Mouse (Mus musculus): Measurements from ENCODE around the gene Bbs9.

Bbs9 gene

DNA sequence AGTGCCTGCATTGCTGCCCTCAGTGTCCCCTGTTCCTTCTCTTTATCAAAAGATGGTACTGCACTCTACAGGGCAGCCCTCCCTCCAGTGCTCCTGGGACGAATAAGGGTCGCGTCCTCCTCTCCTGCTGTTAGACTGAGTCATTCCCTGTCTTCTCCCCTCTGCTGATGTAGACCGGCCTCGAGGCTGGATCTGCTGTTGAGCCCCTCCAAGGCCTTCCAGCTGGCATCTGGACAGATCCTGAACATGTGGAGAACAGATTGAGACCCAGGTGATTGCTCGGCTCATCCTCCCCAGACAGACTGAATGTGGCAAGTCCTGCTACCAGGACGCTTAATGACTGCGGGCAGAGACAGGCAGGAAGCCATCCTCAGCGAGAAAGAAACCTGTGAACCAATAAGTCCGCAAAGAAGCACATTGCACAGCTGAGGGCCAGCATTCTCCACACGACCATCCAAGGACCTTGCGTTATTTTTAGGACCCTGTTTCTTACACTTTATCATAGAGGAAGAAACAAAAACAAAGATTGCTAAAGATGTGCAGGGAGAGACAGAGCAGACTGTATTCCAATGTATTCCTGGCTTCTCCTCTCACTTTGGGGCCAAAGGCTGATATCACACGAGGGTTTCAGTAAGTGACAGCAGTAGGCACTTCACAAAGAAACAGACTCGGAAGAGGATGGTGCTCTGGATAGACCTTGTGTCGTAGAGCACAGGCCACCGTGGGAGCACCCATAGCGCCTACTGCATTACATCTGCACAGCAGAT is 275.4 kb downstream of the Bbs9 start:
- no peak for DNase-seq (ENCODE audit: low spot score)

DNA sequence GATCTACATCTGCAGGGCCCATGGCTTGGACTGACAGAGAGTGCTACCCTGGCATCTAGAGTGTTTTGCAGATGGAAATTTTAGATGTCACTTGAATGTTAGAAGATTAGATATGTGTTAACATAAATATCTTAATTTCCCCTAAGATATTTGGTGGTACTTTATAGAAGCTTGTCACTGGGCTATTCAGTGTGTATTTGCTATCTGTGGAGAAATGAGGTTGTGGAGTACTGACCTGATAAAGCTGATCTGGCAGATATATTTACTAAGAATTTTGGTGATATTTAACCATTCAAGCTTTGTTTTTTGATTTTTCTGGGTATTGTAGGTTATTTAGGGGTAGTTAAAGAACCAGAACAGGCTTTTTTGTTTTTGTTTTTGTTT is 276.0 kb downstream of the Bbs9 start:
- no peak for DNase-seq (ENCODE audit: low spot score)

DNA sequence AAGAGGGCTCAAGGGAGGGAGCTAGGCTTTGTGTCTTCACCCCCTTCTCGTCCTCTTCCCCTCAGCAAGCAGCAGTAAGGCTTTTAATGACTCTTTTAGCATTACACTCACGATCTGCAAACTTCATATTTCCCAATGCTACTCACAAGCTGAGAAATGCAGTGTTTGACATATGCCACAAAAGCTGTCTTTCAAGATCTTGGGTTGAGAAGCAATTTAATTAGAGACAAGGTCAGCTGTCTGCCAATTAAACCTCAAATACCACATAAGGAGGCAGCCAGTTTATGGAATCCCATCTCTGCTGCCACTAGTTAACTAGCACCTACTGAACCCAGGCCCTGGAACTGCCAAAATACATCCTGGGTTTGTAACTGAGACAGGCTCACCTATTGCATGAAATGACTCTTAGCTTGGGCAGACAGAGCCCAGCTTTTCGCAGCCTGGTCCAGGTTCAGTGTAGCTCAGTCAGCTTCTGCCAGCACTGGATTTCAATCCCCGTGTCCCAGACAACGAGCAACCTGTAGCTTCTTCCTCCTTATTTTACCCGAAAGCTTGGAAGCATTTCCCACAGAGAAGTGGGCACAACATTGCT is 278.7 kb downstream of the Bbs9 start:
- DNase-seq (ENCODE audit: low spot score) = no peak

DNA sequence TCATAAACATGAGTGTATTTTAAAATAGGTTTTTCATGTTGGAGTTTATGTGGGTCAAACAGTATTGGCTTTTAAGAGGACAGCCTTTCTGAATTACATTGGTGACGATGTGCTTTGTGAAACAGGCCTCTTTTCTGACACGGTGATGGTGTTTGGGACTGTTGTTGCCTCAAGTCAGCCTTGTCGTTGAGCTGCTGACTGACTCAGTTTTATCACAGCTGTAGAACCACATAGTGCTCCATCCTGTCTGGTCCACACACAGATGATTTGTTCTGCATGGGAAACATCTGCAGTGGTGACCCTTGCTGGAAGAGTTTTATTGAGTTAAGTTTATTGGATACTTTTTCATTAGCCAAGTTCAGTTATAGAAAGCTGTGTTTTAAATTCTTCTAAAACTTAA is 283.0 kb downstream of the Bbs9 start:
- no peak for DNase-seq (ENCODE audit: low spot score)

DNA sequence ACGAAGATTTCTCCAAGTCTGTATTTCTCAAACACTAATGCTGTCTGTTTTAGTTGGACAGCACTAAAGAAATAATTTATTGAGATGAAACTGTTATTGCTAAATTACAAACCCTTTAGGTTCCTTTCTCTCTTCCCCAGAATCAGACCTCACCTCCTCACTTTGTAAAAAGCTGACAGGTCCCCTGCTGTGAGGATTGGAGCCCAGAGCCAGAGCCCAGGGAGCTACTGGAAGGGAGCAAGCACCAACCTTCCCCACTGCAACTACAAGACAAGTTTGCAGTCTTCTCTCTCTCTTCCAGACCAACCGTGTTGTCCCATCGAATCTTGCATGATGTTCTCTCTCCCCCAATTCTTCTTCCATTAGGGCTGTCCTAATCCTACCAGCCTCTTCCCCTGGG is 283.7 kb downstream of the Bbs9 start:
- no peak for DNase-seq (ENCODE audit: low spot score)

DNA sequence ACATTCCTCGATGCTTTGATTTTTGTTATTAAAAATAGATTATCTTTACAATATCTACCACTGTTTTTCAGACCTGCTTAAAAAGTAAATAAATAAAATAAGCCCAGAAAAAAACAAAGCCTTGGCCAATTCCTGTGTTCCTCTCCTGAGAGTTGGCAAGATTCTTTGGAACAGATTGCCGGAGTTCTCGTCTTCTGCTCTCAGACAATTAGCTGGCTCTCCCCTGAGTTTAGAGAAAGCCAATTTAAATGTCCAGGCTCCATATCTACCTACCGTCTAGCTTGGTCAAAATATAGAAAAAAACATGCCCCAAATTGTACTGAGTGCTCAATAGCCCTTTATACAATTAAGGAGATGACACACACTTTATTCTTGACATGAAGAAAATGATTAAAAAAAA is 284.9 kb downstream of the Bbs9 start:
- DNase-seq (ENCODE audit: low spot score) = no peak

DNA sequence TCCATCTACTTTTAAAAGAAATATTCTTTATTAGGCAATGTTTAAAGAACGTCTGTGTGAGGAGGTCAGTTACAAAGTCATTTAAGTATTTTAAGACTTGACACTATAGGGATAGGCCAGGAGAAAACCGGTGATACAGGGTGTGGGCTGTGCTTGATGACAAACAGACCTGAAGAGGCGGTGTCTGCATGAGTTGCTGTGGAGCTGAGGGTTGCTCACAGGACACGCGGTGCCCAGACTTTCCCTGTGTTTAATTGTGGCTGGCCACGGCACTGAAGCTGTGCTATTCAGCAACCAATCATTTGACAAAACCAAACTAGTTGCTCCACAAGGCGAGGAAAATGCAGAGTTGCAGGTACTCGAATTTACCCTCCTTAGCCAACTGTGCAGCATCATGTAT is 286.0 kb downstream of the Bbs9 start:
- no peak for DNase-seq (ENCODE audit: low spot score)

DNA sequence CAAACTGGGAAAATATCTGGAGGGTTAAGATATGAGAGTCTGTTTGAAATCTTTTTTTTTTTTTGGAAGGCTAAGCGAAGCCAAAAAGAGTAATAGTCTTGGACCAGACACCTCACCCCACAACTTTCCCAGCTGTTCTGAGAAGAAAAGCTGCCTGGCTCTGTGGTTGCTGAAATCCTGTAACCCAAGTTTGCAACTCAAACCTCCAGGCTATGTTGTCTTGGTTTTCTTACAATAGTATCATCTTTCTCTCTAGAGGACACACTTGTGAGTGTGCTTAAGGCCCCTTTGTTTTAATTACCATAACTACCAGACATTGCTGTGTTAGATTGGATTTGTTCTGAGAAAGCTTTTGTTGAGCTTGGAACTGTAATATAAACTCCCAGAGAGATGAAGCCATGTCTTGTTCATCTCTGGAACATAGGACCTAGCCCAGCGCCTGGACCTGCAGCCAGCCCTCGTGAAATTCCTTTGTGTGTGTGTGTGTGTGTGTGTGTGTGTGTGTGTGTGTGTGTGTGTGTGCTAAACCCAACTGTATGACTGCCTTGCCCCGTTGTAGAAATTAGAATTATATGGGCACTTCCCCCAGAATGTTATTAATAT is 290.2 kb downstream of the Bbs9 start:
- no peak for DNase-seq (ENCODE audit: low spot score)

DNA sequence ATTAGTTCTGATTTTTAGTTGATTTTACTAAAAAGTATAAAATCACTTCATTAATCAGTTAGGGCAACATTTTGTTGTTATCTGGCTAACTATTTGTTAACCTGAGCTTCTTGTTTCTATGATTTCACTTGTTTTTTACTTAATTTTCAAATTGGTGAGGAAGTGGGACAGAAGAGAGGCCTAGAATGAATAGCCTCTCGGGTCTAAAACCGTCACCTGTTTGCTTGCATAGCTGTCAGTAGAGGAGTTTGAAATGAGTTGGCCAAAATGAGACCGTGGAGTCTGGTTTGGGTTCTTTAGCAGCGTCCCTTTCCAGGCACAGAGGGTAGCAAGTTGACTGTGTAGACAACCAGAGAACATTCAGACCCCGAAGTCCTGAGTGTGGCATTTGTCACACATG is 291.6 kb downstream of the Bbs9 start:
- DNase-seq (ENCODE audit: low spot score) = no peak

DNA sequence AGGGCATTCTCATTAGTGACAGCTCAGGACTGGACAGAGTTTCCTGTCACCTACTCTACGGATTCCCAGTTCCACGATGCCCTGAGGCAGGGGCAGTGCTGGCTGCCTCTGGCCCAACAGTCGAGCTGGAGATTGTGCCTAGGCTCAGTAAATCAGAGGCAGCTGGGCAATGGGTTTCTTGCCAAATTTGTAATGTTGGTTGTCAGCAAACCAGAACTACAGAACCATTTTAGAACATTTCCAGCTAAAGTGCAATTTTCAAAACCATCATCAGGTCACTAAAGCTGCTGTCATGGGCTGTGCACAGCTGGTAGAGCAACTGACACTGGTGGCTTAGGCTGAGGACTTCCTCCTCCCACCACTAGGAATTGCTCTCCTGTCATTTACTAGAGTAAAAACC is 292.3 kb downstream of the Bbs9 start:
- DNase-seq (ENCODE audit: low spot score) = no peak

DNA sequence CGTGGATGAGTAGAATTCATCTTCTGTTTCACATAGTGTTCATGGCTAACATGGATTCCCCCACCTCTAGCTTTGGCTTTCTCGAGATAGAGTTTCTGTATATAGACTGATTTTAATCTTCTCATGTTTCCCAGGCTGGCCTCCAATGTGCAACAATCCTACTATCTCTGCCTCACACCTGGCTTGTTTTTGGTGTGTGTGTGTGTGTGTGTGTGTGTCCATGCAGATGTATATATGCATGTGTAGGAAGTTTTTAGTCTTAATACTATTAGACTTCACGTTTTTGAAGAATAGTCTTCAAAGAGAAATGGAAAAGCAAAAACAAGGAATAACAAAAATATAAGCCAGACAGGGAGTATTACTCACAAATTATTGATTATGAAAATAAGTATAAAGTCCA is 296.3 kb downstream of the Bbs9 start:
- DNase-seq (ENCODE audit: low spot score) = no peak

DNA sequence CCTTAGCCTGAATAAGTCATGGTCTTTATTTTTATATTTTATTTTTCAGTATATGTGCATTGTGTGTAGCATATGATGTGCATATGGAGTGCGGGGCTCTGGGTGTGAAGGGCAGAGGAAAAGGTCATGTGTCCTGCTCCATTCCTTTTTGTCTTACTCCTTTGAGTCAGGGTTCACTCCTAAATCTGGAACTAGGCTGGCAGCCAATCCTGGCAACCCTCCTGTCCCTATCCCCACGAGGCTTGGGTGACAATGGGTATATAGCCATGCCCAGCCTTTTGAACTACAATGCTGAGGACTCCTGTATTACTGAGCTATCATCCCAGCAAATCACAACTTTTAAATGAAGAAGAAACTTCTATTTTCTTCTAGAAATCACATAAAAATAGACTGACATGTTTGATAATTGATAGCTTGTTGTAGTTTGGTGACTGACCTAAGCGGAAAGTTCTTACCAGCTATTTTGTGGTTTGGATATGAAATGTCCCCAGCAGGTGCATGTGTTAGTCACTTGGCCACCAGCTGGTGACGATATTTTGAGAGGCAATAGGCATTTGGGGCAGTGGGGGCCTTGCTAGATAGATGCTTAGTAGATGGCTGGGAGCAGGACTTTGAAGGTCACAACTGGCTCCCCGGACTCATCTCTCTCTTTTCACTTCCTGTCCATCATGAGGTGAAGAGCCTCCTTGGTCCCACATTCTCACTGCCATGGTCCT is 300.9 kb downstream of the Bbs9 start:
- no peak for DNase-seq (ENCODE audit: low spot score)

DNA sequence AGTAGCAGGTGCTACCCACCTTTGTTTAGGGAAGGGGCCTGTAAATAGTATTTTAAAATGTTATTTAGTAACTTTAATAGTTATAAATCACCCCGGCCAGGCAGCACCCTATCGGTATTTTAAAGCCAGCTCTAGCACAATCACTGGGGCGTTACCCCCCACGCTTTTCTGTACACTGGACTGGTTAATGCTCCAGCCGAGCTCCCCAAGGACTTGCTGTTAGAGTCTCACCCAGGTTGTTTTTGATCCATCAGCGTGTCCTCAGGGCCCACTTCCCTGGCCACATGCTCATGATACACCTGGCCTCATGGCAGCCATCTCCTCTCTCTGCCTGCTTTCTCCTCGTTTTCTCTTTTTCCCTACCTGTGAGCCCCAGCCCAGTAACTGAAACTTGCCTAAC is 301.9 kb downstream of the Bbs9 start:
- DNase-seq (ENCODE audit: low spot score) = no peak

DNA sequence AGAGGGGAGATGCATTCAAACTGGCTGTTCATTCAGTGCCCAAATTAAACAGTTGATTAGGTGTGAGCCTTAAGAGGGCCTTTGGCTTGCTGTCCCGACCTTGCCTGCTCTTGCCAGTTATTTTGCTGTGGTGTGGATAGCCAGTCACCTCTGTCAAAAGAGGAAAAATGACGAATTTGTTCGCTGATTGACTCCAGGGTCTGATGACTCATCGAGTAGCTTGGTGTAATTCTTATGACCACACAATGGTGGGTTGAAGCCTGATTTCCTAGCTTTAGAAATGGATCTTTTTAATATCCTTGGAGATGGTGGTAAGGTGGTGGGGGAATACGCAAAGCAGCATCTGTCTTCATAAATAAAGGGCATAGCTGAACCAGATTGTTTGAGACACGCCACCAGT is 304.1 kb downstream of the Bbs9 start:
- no peak for DNase-seq (ENCODE audit: low spot score)

DNA sequence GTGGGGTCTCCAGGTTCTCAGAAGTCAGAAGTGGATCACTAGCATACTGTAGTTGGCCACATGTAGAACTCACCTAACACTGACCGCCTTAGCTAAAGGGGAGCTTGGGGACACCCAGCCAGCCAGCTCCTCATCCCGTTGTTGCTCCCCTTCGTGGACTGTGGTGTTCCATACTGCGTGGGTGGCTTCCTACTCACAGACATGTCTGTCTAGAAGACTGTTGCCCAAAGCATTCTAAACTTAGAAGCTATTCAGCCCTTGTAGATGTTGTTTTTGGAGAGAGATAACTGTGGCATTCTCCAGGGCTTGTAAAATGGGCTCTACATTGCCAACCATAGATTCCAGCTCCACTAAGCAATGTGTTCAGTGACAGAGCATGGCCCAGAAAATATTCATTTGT is 310.5 kb downstream of the Bbs9 start:
- no peak for DNase-seq (ENCODE audit: low spot score)

DNA sequence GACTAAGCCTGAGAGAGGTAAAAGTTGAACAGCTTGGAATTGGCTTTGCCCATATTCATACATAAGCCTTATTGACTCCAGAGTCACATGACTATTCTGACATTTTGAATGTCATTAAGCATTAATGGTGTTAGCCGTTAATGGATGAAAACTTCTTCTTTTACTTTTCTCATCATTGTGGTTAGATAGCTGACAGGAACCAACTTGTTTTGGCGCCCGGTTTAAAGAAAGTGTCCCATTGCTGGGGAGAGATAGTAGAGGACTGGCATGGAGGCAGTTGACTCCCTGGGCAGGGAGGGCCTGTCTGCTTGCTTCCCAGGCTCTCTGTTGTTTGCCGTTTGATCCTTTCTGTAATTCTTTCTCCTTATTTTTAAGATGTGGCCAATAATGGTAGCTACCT is 312.9 kb downstream of the Bbs9 start:
- no peak for DNase-seq (ENCODE audit: low spot score)

DNA sequence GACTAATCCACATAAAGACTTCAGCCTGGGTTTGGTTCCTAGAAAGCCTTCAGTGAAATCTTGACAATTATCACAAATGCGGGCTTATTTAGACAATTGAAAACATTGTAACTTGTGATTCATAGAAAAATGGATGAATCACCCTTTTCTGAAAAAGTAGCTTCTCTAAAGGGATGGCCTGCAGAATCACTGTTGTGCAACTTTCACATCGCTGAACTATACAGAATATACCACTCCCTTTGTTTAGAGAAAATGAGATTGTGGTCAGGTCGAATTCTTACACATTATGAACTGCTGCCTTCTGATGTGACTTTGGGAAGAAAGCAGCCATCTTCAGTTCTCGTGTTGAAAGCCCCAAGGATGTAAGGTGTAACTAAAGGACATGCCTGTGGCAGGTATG is 313.3 kb downstream of the Bbs9 start:
- no peak for DNase-seq (ENCODE audit: low spot score)

DNA sequence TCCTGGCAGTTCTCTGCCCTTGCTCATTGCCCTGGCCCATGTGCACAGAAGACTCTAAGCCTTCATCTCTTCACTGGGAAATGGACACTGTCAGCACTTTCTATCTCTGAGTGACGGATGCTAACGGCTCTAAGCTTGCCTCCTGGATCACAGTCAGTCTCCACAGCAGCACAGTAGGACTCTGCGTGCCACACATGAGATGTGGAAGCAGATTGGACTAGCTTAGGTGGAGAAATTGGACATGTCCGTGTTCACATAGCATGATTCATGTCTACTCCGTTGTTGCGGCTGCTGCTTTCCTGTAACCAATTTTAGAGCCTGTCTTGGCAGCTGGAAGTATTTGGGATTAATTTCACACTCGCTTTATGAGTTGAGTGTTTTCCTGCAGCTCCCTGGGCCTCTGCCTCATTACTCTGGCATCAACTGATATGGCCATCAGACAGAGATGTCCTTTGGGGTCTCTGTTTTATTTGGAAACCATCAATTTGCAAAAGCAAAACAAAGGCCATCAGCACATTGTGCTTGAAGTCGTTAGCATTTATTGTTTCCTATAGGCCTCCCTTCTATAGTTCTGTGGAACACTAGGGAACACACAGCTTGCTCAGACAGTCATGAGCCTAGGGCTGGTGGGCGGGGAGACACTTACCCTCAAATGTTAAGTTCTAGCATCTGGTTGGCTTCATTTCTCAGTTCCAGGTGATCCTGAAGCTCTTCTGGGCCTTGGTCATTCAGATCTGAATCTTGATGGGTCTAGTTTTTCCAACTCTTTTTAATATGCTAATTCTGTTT is 314.1 kb downstream of the Bbs9 start:
- no peak for DNase-seq (ENCODE audit: low spot score)

DNA sequence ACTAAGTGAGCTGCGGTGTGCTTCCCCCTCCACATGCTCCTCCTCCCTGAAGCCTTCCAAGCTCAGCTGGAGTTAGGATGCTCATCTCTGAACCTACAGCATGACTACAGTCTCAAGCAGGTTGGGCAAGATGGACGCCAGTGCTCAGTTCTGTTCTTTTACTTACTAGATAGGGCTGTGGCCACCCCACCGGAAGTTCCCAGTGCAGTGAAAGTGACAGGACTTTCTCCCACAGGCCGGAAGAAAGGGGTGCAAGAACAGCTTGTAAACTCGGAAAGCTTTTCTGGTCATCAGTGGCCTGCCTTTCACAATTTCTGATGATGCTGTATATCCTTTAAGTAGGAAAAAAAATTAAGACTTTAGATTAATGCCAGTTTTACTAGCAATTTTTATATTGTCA is 315.7 kb downstream of the Bbs9 start:
- no peak for DNase-seq (ENCODE audit: low spot score)

DNA sequence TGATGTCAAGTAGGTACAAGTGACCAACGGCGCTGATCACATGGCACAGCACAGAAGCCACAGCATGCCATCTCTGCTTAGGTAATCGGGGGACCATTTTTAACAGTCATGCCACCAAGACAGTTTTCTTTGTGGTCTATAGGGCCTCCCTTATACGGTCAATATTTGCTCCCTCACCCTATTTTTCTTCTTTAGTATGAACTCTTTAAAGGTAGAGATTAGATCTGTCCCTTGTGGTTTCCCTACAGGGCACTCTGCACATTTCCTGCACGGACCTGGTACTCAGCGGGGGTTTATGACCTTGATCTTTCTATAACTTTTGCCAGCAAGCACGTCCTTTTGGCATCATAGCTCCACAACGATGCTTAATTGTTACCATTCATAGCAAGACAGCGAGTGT is 316.2 kb downstream of the Bbs9 start:
- DNase-seq (ENCODE audit: low spot score) = no peak

DNA sequence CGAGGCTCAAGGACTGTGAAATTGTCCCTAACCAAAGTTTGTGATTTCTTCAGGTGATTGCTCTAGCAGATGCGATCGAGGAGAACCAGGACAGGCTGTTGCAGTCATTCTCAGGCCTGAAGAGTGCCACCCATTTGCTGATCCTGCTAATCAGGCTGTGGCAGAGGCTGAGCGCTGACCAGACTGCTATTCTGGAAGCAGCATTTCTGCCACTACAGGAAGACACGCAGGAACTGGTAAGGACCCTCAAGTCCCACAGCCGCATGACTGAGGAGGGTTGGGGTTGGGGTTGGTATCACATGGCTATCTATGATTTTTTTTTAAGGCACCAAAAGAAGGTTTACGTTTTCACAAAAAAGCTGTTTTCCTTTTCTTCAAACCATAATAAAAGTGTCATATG is 318.2 kb downstream of the Bbs9 start:
- no peak for DNase-seq (ENCODE audit: low spot score)

DNA sequence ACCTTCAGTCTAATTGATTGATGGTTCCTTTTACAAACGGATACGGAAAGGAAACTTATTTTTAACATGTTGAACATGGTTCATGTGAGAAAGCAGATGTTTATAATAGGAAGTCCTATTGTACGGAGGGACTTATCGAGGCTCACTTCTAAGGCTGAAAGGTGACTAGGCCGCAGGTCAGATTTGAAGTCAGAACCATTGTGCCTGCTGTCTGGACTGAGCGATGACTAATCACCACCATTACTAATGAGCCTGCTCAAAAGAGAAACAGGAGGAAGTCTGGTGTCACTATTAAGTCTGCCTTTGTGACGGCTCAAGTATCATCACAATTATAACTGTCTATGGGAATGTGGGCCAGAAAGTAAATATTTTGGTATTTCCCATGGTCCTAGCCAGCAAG is 325.2 kb downstream of the Bbs9 start:
- no peak for DNase-seq (ENCODE audit: low spot score)

Data from ovary, postnatal 14 days (tissue).